Mouse (Mus musculus) MEL (cell line): Measurements from ENCODE around the gene Dock9.

Experiments used
- BHLHE40 ChIP-seq: IDR thresholded peaks from 2 replicates; pipeline ENCODE4 v1.6.1; 2012; ENCODE audit warnings: low read depth, mild to moderate bottlenecking, inconsistent platforms, low read length, improper control_type of control experiment, borderline replicate concordance
- CTCF ChIP-seq, 3 experiments: IDR thresholded peaks in 2 of 3; conservative IDR thresholded peaks in 1 of 3; 2 replicates each; pipeline ENCODE4 v1.5.1; 2011 to 2012; ENCODE audit warnings: low read length in 3 of 3, low read depth in 2 of 3, mild to moderate bottlenecking in 2 of 3, improper control_type of control experiment in 1 of 3, inconsistent platforms in 1 of 3, mixed read lengths in 1 of 3, moderate library complexity in 1 of 3; ENCODE audit not compliant: control insufficient read depth in 1 of 3, insufficient read depth in 1 of 3, poor library complexity in 1 of 3, severe bottlenecking in 1 of 3
- NELFE ChIP-seq: IDR thresholded peaks from 2 replicates; pipeline ENCODE4 v1.6.1; 2011; ENCODE audit warnings: low read depth, low read length, improper control_type of control experiment
- POLR2A ChIP-seq, 2 experiments: IDR thresholded peaks; 2 replicates each; pipeline ENCODE4 v1.6.1; 2011 to 2012; ENCODE audit warnings: low read length in 2 of 2, mild to moderate bottlenecking in 2 of 2, control low read depth in 1 of 2, improper control_type of control experiment in 1 of 2, low read depth in 1 of 2, moderate library complexity in 1 of 2; ENCODE audit not compliant: control insufficient read depth in 1 of 2, insufficient read depth in 1 of 2, poor library complexity in 1 of 2
- POLR2AphosphoS2 ChIP-seq: IDR thresholded peaks from 2 replicates; pipeline ENCODE4 v1.6.1; 2011; ENCODE audit warnings: low read length, improper control_type of control experiment
- ZC3H11A ChIP-seq: IDR thresholded peaks from 2 replicates; pipeline ENCODE4 v1.6.1; 2012; ENCODE audit warnings: low read depth, mild to moderate bottlenecking, inconsistent platforms, low read length, improper control_type of control experiment

DNA sequence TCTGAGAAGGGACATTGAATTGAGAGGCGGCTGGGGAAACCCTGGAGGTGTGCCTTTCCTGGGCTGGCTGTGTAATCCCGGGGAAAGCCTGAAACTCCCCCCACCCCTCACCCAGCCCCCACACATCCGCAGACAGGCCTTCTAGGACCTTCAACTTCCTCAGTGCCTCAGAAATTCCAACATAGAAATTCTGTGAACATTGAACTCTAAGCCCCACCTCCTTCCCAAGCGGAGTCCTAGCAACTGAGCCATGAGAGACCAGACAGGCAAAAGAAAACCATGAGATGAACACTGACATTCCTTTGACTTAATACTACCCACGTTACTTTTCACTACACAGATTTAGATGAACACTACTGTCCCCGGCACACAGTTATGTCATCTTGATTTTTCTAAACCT is 122.1 kb downstream of the Dock9 start:
- no peak for TF ChIP-seq POLR2AphosphoS2
- TF ChIP-seq ZC3H11A: no peak
- TF ChIP-seq BHLHE40: no peak
- no peak for TF ChIP-seq POLR2A (IDR thresholded peaks at IDR 0.05; ENCODE audit: control insufficient read depth in 1 of 2, insufficient read depth in 1 of 2, low read depth in 1 of 2, low read length in 2 of 2, poor library complexity in 1 of 2)
- TF ChIP-seq CTCF (IDR thresholded peaks at IDR 0.05 in 2 of 3, conservative IDR thresholded peaks at IDR 0.05 in 1 of 3; ENCODE audit: control insufficient read depth in 1 of 3, insufficient read depth in 1 of 3, low read depth in 2 of 3, low read length in 3 of 3, poor library complexity in 1 of 3, severe bottlenecking in 1 of 3): no peak
- no peak for TF ChIP-seq NELFE
